Mouse (Mus musculus): ENCODE measurements around the gene Plk3.

GRCm38 (mm10) chr4:117181863-117182758, 48.3 kb upstream of the Plk3 start, which contains the start of gene Kif2c:
- TF ChIP-seq GATA1 (IDR thresholded peaks at IDR 0.05; ENCODE audit: low read length) (peak; percentile 47), TAL1 (IDR thresholded peaks at IDR 0.05; ENCODE audit: low read length) (no peak)

Data from erythroblast, embryonic 14.5 days (primary cell).